Mouse (Mus musculus): ENCODE measurements around the gene Ehmt2. TPM values are rescaled to one million over a fixed set of nuclear protein-coding genes. Genes with fewer than 3 reads are reported as not detected.
A peak's percentile ranks its signal among the peaks of the same experiment; 100 is the strongest.
"Not testable (repeated sequence)": the region's sequence is repeated elsewhere in the genome, so short reads cannot be mapped to it uniquely, and the experiment has no call there.

Gene Ehmt2
- total RNA-seq, 2 experiments from 2014 or later = 87.0 to 120 TPM

DNA sequence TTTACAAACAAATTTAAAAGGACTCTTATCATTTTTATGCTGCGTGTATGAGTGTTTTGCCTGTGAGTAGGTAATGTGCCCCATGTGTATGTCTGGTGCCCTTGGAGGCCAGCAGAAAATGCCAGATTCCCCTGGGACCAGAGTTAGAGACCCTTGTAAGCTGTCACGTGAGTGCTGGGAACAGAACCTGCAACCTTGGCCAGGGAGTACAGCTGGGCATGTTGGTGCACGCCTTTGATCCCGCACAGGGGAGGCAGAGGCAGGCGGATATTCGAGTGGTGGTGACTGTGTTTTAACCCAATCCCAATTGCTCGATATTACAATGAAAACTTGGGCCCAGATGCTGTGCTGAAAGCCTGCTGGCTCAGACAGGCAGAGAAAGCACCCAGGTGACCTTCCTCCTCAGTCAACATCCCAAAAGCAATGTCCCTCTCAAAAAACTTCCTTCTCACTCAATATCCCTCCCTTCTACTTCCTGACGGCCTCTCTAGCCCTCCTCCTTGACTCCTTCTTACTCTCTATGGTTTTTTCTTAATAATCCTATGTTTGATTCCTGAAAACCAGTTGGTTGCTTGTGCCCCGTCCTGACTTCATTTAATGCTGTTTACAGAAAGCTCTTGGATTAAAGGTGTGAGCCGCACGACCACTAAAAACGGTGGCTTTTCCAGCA is 8.1 kb upstream of the Ehmt2 start:
- ATAC-seq (replicated peaks; ENCODE audit: poor library complexity, severe bottlenecking) = no peak

DNA sequence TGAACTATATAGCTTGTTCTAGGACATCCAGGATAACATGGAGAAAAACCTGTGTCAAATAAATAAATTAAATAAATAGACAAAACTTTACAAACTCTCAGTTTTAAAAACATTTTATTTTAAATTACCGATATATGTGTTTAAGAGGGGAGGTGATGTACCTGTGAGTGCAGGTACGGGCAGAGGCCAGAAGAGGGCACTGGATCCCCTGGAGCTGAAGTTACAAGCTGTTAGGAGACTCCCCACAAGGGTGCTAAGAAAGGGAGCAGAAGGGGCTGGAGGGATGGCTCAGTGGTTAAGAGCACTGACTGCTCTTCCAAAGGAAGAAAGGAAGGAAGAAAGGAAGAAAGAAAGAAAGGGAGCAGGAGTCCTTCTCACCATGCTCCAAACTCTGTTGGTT is 6.9 kb upstream of the Ehmt2 start:
- no peak for ATAC-seq (replicated peaks; ENCODE audit: poor library complexity, severe bottlenecking)

DNA sequence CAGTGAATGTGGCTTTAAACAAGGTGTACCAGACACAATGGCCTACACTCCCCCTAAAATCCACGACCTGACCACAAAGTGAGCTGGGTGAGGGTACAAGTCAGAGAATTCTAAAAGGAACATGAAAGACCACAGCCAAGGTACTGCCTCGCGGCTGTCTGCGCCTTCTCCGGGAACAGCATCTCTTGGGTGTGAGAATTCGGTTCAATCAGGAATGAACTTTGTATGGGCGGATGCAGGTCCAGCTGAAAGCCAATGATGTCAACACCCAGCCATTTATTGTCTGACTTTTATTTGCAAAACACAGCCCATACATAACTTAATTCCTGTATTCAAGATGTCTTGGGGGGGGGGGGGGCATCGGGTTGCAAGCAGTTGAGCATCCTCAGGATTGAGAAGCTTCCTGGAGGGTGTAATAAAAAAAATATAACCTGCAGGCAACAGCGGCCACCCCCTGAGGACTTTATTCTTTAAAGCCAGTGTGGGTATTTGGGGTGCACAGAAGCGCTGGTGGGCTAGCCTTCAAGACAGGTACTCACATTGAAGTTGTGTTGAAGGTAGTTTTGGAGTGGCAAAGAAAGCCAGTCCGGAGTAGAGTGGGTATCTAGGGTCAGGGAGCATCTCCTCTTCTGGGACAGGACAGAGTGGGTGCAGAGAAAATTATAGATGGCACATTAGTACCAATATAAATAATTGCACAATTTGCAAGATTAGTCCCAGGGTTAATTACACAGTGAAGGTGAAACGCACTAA is 5.0 kb upstream of the Ehmt2 start:
- ATAC-seq (replicated peaks; ENCODE audit: poor library complexity, severe bottlenecking) = no peak

DNA sequence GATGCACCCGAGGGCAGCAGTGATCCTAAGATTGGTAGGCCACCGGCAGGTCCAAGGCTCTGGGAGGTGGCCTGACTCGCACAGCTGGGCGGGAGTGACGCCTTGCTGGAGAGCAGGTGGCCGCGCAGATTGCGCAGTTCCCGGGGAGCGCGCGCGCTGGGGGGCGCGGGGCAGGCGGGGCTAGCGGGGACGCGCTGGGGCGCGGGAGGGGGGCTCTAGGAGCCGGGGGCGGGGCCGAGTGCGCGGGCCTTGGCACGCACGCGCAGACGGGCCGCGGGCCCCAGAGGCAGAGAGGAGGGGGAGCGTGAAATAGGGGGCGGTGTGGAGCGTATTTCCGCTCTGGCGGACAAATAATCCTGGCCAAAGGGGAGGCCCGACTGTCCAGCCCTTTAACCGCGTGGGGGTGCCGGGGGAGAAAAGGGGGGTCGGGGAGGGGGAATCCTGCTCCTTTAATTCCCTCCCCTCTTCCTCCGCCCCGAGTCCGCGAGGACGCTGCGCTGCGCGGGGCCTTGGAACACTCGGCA is 4.1 kb upstream of the Ehmt2 start:
- peak; percentile 77 for ATAC-seq (replicated peaks; ENCODE audit: poor library complexity, severe bottlenecking)

DNA sequence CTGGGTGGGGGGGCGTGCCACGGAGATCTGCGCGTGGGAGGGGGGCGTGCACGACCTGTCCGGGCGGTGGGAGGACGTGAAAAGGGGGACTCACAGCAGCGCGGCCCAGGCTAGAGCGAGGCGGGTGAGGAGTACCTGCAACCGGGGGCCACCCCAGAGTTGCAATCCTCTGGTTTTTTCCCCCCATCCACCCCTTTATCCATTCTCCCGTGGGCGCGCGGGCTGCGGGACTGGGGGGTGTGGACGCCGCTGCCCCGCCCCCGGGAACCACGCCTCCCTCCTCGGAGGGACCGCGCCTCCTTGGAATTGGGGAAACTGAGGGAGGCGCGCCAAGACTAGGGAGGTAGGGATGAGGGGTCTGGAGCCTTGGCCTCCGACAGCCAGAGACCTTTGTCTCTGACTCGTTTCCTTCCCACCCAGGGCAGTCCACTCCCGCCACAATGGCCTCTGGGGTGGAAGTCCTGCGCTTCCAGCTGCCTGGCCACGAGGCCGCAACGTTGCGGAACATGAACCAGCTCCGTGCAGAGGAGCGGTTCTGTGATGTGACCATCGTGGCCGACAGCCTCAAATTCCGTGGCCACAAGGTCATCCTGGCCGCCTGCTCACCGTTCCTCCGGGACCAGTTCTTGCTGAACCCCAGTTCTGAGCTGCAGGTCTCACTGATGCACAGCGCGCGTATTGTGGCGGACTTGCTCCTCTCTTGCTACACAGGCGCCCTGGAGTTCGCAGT is 3.3 kb upstream of the Ehmt2 start:
- ATAC-seq (replicated peaks; ENCODE audit: poor library complexity, severe bottlenecking) = peak; percentile 18

DNA sequence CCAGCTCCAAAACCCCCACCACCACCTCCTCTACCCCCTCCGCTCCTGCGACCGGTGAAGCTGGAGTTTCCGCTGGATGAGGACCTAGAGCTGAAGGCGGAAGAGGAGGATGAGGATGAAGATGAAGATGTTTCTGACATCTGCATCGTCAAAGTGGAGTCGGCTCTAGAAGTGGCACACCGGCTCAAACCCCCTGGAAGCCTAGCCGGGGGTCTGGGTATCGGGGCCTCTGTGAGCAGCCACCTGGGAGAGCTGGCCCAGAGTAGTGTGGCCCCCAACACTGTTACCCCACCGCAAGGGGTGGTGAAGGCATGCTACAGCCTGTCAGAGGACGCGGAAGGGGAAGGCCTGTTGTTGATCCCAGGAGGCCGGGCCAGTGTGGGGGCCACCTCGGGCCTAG is 2.5 kb upstream of the Ehmt2 start:
- ATAC-seq (replicated peaks; ENCODE audit: poor library complexity, severe bottlenecking) = no peak

DNA sequence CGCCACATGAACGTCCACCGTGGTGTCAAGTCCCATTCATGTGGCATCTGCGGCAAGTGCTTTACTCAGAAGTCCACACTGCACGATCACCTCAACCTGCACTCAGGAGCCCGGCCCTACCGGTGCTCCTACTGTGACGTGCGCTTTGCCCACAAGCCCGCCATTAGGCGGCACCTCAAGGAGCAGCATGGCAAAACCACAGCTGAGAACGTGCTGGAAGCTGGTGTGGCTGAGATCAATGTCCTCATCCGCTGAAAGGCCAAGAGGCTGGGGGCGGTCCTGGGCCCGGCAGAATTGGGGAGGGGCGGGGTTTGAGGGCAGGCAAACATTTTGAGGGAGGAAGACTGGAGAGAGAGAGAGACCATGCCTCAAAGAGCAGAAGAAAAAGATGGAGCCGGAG is 1.9 kb upstream of the Ehmt2 start:
- no peak for ATAC-seq (replicated peaks; ENCODE audit: poor library complexity, severe bottlenecking)

DNA sequence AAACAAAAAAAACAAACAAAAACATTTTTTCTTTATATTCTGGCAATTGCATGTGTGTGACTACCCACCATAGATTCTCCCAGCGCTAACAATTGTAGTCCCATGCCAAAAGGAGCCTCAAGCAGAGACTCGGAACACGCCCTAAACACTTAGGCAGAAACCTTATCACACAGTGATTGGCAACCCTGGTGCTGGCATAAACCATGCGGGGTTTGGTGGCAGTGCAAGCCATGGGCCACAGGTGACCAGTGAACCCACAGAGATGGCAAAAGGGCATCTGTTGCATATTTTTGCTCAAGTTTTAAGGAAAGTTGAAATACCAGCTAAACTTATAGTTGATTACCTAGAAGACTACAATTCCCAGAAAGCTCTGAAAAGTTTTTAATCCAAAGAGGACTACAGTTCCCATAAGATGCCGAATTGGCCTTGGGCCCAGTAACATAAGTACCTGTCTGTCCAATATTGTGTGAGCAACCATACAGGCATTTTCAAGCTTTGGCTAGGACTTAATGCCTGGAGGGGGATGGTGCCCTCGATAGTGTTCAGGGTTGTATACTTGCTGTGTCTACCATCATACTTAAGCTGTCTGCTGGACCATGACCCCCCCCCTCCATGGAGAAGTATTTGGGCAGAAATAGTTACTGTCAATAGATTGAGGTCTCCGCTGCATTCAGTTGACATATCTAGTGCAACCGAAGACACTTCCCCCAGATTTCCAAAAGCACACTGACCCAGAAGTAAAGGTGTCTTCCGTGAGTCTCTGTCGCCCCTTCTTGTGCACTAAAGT is 703 bp upstream of the Ehmt2 start:
- ATAC-seq (replicated peaks; ENCODE audit: poor library complexity, severe bottlenecking) = no peak

DNA sequence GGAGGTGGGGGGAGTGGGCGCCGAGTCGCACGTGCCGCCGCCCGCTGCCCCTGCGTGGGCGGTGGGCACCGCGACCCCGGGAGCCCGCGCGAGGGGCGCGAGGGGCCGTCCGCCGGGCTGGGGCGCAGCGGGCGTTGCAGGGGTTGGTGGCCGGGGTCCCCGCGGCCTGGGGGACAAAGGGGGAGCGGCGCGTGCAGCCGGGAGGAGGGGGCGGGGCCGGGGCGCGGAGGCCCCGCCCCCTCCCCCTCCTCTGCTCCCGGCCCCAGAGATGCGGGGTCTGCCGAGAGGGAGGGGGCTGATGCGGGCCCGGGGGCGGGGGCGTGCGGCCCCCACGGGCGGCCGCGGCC is 410 bp downstream of the Ehmt2 start:
- ATAC-seq (replicated peaks; ENCODE audit: poor library complexity, severe bottlenecking) = no peak

DNA sequence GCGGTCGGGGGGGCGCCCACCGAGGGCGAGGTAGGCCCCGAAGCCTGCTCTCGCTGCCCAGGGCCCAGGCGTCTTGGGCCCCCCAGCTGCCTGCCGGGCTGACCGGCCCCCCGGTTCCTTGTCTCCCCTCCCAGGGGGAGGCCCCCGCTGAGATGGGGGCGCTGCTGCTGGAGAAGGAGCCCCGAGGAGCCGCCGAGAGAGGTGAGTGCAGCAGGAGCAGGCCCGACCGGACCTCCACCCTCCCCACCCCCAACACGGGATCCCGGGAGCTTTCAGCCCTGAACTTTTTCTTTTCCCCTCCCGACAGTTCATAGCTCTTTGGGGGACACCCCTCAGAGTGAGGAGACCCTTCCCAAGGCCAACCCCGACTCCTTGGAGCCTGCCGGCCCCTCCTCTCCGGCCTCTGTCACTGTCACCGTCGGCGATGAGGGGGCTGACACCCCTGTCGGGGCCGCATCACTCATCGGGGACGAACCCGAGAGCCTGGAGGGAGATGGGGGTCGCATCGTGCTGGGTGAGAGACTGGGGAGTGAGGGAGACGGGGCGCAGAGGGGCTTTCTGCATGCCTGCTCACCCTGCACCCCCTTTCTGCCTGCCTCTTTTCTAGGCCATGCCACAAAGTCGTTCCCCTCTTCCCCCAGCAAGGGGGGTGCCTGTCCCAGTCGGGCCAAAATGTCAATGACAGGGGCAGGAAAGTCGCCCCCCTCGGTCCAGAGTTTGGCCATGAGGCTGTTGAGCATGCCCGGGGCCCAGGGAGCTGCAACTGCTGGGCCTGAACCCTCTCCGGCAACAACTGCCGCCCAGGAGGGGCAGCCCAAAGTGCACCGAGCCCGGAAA is 1.0 kb downstream of the Ehmt2 start:
- ATAC-seq (replicated peaks; ENCODE audit: poor library complexity, severe bottlenecking) = 0 out of 2 replicates have a peak, but pooled peaks have one; percentile 13

DNA sequence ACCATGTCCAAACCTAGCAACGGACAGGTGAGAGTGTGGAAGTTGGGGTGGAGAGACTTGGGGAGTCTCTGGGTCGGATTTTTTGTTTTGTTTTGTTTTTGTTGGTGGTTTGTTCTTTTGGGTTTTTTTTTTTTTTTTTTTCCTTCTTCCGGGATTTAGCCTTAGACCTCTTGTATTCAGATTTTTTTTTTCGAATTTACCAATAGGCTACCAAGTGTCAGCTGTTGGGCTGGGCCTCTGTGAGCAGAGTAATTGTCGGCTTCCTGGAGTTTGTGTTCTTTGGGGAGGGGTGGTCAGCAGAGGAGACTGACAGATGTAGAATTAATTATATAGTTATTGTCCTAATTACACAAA is 1.6 kb downstream of the Ehmt2 start:
- ATAC-seq (replicated peaks; ENCODE audit: poor library complexity, severe bottlenecking) = no peak

DNA sequence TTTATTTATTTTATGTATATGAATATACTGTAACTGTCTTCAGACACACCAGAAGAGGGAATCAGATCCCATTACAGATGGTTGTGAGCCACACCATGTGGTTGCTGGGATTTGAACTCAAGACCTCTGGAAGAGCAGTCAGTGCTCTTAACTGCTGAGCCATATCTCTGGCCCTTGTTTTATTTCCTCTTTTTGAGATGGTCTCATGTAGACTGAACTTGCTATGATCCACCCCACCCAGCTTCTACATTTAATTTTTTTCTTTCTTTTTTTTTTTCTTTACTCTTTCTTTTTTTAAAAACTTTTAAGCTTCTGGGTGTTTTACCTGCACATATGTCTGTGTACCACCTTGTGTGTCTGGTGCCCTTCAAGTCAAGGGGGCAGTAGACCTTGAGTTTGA is 2.6 kb downstream of the Ehmt2 start:
- ATAC-seq (replicated peaks; ENCODE audit: poor library complexity, severe bottlenecking) = not testable (repeated sequence)

DNA sequence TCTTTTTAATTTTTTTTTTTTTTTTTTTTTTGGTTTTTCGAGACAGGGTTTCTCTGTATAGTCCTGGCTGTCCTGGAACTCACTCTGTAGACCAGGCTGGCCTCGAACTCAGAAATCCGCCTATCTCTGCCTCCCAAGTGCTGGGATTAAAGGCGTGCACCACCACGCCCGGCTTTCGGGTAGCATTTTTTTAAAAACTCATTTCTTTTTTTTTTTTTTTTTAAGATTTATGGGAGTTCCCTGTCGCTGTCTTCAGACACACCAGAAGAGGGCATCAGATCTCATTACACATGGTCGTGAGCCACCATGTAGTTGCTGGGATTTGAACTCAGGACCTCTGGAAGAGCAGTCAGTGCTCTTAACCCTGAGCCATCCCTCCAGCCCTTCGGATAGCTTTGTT is 3.7 kb downstream of the Ehmt2 start:
- ATAC-seq (replicated peaks; ENCODE audit: poor library complexity, severe bottlenecking) = not testable (repeated sequence)

DNA sequence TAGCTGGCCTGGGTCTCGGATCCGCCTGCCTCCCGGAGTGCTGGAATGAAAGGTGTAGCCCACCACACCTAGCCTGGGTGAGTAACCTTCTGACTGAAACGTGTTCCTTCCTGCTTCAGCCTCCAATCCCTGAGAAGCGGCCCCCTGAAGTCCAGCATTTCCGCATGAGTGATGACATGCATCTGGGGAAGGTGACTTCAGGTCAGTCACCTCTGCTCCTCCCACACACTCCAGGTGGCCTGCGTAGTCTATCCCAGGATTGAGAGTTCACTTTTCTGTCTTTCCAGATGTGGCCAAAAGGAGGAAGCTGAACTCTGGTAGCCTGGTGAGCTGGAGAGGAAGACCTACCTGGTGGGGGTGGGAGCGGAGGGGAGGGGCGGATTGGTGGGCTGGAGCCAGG is 4.6 kb downstream of the Ehmt2 start:
- ATAC-seq (replicated peaks; ENCODE audit: poor library complexity, severe bottlenecking) = no peak

DNA sequence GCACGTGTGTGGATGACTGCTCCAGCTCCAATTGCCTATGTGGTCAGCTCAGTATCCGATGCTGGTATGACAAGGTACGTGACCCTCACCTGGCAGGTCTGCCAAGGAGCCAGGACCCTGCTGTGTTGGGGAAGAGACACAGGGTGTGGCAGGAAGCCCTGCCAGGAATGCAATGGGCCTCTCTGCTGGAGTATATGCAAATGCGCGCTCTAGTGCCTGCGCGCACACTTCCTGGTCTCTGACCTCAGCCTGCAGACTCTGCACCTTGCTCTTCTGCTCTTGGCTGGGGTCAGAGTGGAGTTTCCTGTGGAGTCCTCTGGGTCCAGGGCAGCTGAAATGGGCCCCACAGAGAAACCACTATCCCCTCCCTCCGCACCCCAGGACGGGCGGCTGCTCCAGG is 12.7 kb downstream of the Ehmt2 start:
- ATAC-seq (replicated peaks; ENCODE audit: poor library complexity, severe bottlenecking) = no peak

DNA sequence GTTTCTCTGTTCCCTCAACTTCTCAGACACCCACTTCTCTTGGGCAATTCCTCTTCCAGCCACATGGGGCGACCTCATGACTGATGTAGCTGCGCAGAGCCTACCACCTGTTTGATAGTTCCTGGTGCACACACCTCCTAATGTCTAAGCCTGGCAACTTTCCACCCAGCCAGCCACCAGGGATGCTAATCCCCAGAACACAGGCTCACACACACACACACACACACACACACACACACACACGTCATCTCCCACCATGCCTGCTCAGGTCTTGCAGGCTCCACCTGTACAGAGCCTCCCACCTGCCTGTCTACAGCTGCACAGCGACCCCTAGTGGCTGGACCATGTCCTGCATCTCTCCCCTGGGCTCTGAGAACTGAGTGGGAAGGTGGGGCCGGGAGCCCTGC is 13.7 kb downstream of the Ehmt2 start:
- ATAC-seq (replicated peaks; ENCODE audit: poor library complexity, severe bottlenecking) = peak; percentile 54

DNA sequence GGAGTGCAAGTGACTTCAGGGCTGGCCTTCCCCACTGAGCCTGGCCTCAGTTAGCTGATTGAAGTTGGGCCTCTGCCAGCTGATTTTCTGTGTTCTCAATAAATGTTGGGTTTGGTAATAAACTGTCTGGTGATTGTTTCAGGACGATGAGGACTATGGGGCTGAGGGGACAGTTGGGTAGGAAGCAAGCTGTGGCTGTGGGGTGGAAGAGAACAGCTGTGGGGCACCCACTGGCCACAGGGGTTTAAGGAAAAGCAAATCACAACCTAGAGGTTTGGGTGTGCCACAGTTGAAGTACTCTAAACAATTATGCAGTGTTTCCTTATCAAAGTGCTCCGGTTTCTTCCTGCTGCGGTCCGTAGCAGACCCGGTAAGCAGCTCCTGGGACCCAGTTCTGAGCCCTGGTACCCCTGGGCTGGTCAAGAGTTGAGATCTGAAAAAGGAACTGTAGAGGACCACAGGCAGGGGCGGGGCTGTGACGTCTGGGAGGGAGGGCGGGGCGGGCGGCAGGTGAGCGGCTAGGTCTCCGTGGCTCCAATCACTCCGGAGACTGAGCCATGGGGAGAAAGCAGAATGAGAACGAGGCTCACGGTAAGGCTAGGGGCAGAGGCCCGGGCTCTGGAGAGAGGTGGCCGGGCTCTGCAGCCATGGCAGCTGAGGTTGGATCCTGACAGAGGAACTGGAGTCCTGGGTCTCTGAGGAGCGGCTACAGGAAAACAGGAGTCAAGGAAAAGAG is 15.8 kb downstream of the Ehmt2 start, which contains the start of gene Slc44a4:
TSS of gene Slc44a4 (plus strand) at position 537 of the 736 bp plus-strand sequence.
- no peak for ATAC-seq (replicated peaks; ENCODE audit: poor library complexity, severe bottlenecking)

DNA sequence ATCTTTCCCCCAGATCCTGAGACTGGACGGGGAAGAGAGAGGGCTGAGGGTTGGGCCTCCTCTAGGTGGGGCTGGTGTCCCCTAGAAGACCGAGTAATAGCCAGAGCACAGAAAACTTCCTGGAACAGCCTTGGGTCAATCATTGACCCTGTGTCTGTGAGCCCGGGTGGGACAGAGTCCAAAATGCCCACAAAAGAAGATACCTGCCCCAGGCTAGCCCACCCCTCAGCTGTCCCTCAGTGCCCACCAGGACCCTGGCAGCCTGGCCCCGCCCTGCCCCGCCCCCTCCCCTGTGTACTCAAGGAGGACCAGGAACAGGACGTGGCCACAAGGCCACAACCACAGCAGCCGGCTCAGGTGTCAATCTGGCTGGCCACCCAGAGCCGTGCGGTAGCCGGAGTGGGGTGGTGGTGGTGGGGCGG is 17.2 kb downstream of the Ehmt2 start:
- ATAC-seq (replicated peaks; ENCODE audit: poor library complexity, severe bottlenecking) = peak; percentile 20; the same call in 1 of the 2 replicates

DNA sequence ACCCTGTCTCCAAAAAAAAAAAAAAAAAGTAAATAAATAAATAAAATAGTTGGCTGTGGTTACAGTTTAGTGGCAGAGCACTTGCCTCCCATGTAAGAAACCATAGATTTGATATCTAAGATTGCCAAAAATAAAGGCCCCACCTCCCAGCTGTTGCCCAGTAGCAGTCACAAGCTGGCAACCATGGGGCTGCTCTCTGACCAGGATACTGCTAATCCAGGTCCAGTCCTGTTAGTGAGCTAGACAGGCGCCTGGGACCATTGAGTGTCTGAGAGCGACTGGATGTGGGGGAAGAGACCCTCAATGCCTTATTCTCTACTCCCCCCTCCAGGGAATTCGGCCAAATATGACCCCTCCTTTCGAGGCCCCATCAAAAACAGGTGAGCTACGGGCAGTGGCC is 18.0 kb downstream of the Ehmt2 start:
- ATAC-seq (replicated peaks; ENCODE audit: poor library complexity, severe bottlenecking) = no peak
